Mouse (Mus musculus): ENCODE measurements around the gene Setd6.

Setd6 gene

GRCm38 (mm10) chr8:95709579-95709978 is 6.1 kb upstream of the Setd6 start:
- DNase-seq (ENCODE audit: low spot score in 2 of 2): no peak

- no peak for DNase-seq (ENCODE audit: low spot score in 2 of 2)
Measured at GRCm38 (mm10) chr8:95711029-95711428, 4.7 kb upstream of the Setd6 start.

GRCm38 (mm10) chr8:95712395-95712794 is 3.3 kb upstream of the Setd6 start:
- DNase-seq (ENCODE audit: low spot score in 2 of 2): no peak

- peak; percentile 50 to 77 for DNase-seq (ENCODE audit: low spot score in 2 of 2)
Measured at GRCm38 (mm10) chr8:95713100-95714010, 2.3 kb upstream of the Setd6 start.

- DNase-seq (ENCODE audit: low spot score in 2 of 2): no peak
Measured at GRCm38 (mm10) chr8:95714367-95714766, 1.3 kb upstream of the Setd6 start.

GRCm38 (mm10) chr8:95714837-95715413 is 756 bp upstream of the Setd6 start:
- DNase-seq (ENCODE audit: low spot score in 2 of 2): no peak

- no peak for DNase-seq (ENCODE audit: low spot score in 2 of 2)
Measured at GRCm38 (mm10) chr8:95716546-95717335, 1.1 kb downstream of the Setd6 start.

- DNase-seq (ENCODE audit: low spot score in 2 of 2): no peak
Measured at GRCm38 (mm10) chr8:95727625-95728024, 11.9 kb downstream of the Setd6 start.

GRCm38 (mm10) chr8:95738596-95738995 is 22.9 kb downstream of the Setd6 start:
- DNase-seq (ENCODE audit: low spot score in 2 of 2): no peak

- no peak for DNase-seq (ENCODE audit: low spot score in 2 of 2)
Measured at GRCm38 (mm10) chr8:95741732-95742131, 26.1 kb downstream of the Setd6 start.

GRCm38 (mm10) chr8:95748028-95748427 is 32.3 kb downstream of the Setd6 start:
- no peak for DNase-seq (ENCODE audit: low spot score in 2 of 2)

- no peak for DNase-seq (ENCODE audit: low spot score in 2 of 2)
Measured at GRCm38 (mm10) chr8:95751924-95752323, 36.2 kb downstream of the Setd6 start.

GRCm38 (mm10) chr8:95760323-95760722 is 44.6 kb downstream of the Setd6 start:
- no peak for DNase-seq (ENCODE audit: low spot score in 2 of 2)

- no peak for DNase-seq (ENCODE audit: low spot score in 2 of 2)
Measured at GRCm38 (mm10) chr8:95764133-95764532, 48.5 kb downstream of the Setd6 start.
